Mouse (Mus musculus) E14TG2a.4 (cell line): ENCODE measurements around the gene Retsat.

Experiments used
- H3K27me3 ChIP-seq: 2 replicates; pipeline ENCODE4 v1.6.1; 2014; ENCODE audit warnings: low read length, control low read depth; ENCODE audit not compliant: insufficient read depth
- H3K36me3 ChIP-seq: 2 replicates; pipeline ENCODE4 v1.6.1; 2014; ENCODE audit warnings: low read length, control low read depth; ENCODE audit not compliant: insufficient read depth
- H3K4me1 ChIP-seq: replicated peaks from 2 replicates; pipeline ENCODE4 v1.6.1; 2014; ENCODE audit warnings: low read depth, low read length, control low read depth
- H3K4me3 ChIP-seq: replicated peaks from 2 replicates; pipeline ENCODE4 v1.5.1; 2014; ENCODE audit warnings: mild to moderate bottlenecking, low read length
- H3K9me3 ChIP-seq: 2 replicates; pipeline ENCODE4 v1.6.1; 2014; ENCODE audit warnings: low read length, control low read depth
- CTCF ChIP-seq: conservative IDR thresholded peaks from 2 replicates; pipeline ENCODE4 v1.5.1; 2014; ENCODE audit warnings: low read length
- NANOG ChIP-seq: IDR thresholded peaks from 2 replicates; pipeline ENCODE4 v1.6.1; 2014; ENCODE audit warnings: borderline replicate concordance, low read length, mixed read lengths
- POU5F1 ChIP-seq: IDR thresholded peaks from 2 replicates; pipeline ENCODE4 v1.6.1; 2014; ENCODE audit warnings: low read length, borderline replicate concordance

Gene Retsat

GRCm38 (mm10) chr6:72597956-72598753 is at the start of gene Retsat, which contains the start of gene Elmod3:
TSS of gene Retsat (plus strand) at chr6:72598475.
TSS of gene Elmod3 (minus strand) at chr6:72598413.
- Histone ChIP-seq H3K4me3 (peak within 1 kb of the TSS; percentile 82), H3K4me1 (peaks cover 41% of the 10 kb centered on the region), H3K27me3 (no peaks in the 10 kb centered on the region; the same call in 1 of the 2 replicates), H3K9me3 (no peaks in the 10 kb centered on the region), H3K36me3 (peaks cover 22% of the 10 kb centered on the region)
- TF ChIP-seq CTCF (no peak), POU5F1 (no peak)

GRCm38 (mm10) chr6:72549041-72549580 is 49.2 kb upstream of the Retsat start:
- peak overlapping the region; percentile 43; the same call in 1 of the 2 replicates for H3K4me3 ChIP-seq
- TF ChIP-seq NANOG (no peak), POU5F1 (no peak), CTCF (no peak)
- peaks cover 74% of the 10 kb centered on the region for H3K4me1 ChIP-seq
- H3K27me3 ChIP-seq: peaks cover 18% of the 10 kb centered on the region
- H3K9me3 ChIP-seq: no peaks in the 10 kb centered on the region
- H3K36me3 ChIP-seq: no peaks in the 10 kb centered on the region

- H3K9me3 ChIP-seq: no peaks in the 10 kb centered on the region
- no peak overlapping the region for H3K4me3 ChIP-seq
- peaks cover 67% of the 10 kb centered on the region for H3K4me1 ChIP-seq
- peaks cover 23% of the 10 kb centered on the region for H3K27me3 ChIP-seq
- H3K36me3 ChIP-seq: no peaks in the 10 kb centered on the region
- TF ChIP-seq CTCF: no peak
- TF ChIP-seq NANOG: no peak
- TF ChIP-seq POU5F1: no peak
These were observed 48.2 kb upstream of the Retsat start for GRCm38 (mm10) chr6:72550025-72550424.

- no peaks in the 10 kb centered on the region for H3K36me3 ChIP-seq
- H3K4me1 ChIP-seq: peaks cover 67% of the 10 kb centered on the region
- H3K4me3 ChIP-seq: no peak overlapping the region
- H3K9me3 ChIP-seq: no peaks in the 10 kb centered on the region
- peaks cover 29% of the 10 kb centered on the region for H3K27me3 ChIP-seq
- TF ChIP-seq NANOG (no peak), CTCF (no peak), POU5F1 (no peak)
These were observed 47.7 kb upstream of the Retsat start for GRCm38 (mm10) chr6:72550503-72551100.

- Histone ChIP-seq H3K4me1 (peaks cover 71% of the 10 kb centered on the region), H3K36me3 (no peaks in the 10 kb centered on the region), H3K9me3 (no peaks in the 10 kb centered on the region), H3K27me3 (peaks cover 33% of the 10 kb centered on the region), H3K4me3 (peak overlapping the region; percentile 66)
- TF ChIP-seq POU5F1: no peak
These were observed 45.9 kb upstream of the Retsat start for GRCm38 (mm10) chr6:72552171-72553078.

GRCm38 (mm10) chr6:72553079-72553412 is 45.2 kb upstream of the Retsat start:
- Histone ChIP-seq H3K4me1 (peaks cover 77% of the 10 kb centered on the region), H3K9me3 (no peaks in the 10 kb centered on the region), H3K36me3 (no peaks in the 10 kb centered on the region), H3K27me3 (peaks cover 33% of the 10 kb centered on the region), H3K4me3 (peak overlapping the region; percentile 66)
- no peak for TF ChIP-seq POU5F1
- no peak for TF ChIP-seq CTCF
- TF ChIP-seq NANOG: no peak

- TF ChIP-seq CTCF (no peak), POU5F1 (no peak), NANOG (no peak)
- Histone ChIP-seq H3K9me3 (no peaks in the 10 kb centered on the region), H3K27me3 (peaks cover 3% of the 10 kb centered on the region; the same call in 1 of the 2 replicates), H3K4me3 (no peak overlapping the region), H3K4me1 (peaks cover 53% of the 10 kb centered on the region), H3K36me3 (no peaks in the 10 kb centered on the region)
These were observed 37.5 kb upstream of the Retsat start for GRCm38 (mm10) chr6:72560801-72561200.

- Histone ChIP-seq H3K27me3 (no peaks in the 10 kb centered on the region), H3K4me3 (0 out of 2 replicates have a peak overlapping the region, but pooled peaks have one; percentile 23), H3K9me3 (no peaks in the 10 kb centered on the region), H3K4me1 (peaks cover 59% of the 10 kb centered on the region), H3K36me3 (no peaks in the 10 kb centered on the region)
- TF ChIP-seq CTCF: no peak
- no peak for TF ChIP-seq POU5F1
- TF ChIP-seq NANOG: no peak
These were observed 35.8 kb upstream of the Retsat start for GRCm38 (mm10) chr6:72562486-72562885.
